Mouse (Mus musculus) hindbrain, embryonic 13.5 days (tissue): ENCODE data around the gene Mast2. TPM values are rescaled to one million over a fixed set of nuclear protein-coding genes. Genes with fewer than 3 reads are reported as not detected.

Experiments
- ATAC-seq: fragments of 200-750 bp; cut with Nextera tagmentation; 2 replicates; pipeline ENCODE4 v1.8.0; 2017; ENCODE audit warnings: moderate TSS enrichment; ENCODE audit not compliant: low FRiP score
- H3K27ac ChIP-seq: fragments of 300-500 bp; sonication (generic); 2 replicates; pipeline ENCODE4 v1.5.1; 2015; ENCODE audit warnings: inconsistent platforms, mild to moderate bottlenecking, moderate library complexity
- H3K27me3 ChIP-seq: fragments of 300-500 bp; sonication (generic); 2 replicates; pipeline ENCODE4 v1.6.1; 2015; ENCODE audit warnings: mild to moderate bottlenecking, inconsistent platforms
- H3K36me3 ChIP-seq: fragments of 300-500 bp; sonication (generic); 2 replicates; pipeline ENCODE4 v1.6.1; 2015; ENCODE audit warnings: mild to moderate bottlenecking, inconsistent platforms
- H3K4me1 ChIP-seq: fragments of 300-500 bp; sonication (generic); replicated peaks from 2 replicates; pipeline ENCODE4 v1.6.1; 2015; ENCODE audit warnings: inconsistent platforms
- H3K4me2 ChIP-seq: fragments of 300-500 bp; sonication (generic); 2 replicates; pipeline ENCODE4 v1.6.1; 2015; ENCODE audit warnings: inconsistent platforms, mild to moderate bottlenecking, moderate library complexity
- H3K4me3 ChIP-seq: fragments of 300-500 bp; sonication (generic); 2 replicates; pipeline ENCODE4 v1.5.1; 2015; ENCODE audit warnings: mild to moderate bottlenecking, inconsistent platforms
- H3K9ac ChIP-seq: fragments of 300-500 bp; sonication (generic); 2 replicates; pipeline ENCODE4 v1.6.1; 2015; ENCODE audit warnings: mild to moderate bottlenecking, inconsistent platforms
- H3K9me3 ChIP-seq: fragments of 300-500 bp; sonication (generic); 2 replicates; pipeline ENCODE4 v1.6.1; 2016; ENCODE audit warnings: inconsistent platforms
- WGBS: fragments of 180-500 bp; shearing (Covaris S2); methylation state at CpG from one replicate; pipeline ENCODE4 v1.1.7; 2015; 5-methylcytosine and 5-hydroxymethylcytosine counted together
- polyA plus RNA-seq: library from polyadenylated mRNA; unstranded; fragments of >200 nt; fragmentation: Nextera tagmentation; extraction: Ambion mirVana; gene quantifications from 2 replicates; pipeline ENCODE4 v1.2.1, GENCODE M21; 2015

The Mast2 gene
- polyA plus RNA-seq, 1 experiment from 2014 or later = 35.3 TPM

DNA sequence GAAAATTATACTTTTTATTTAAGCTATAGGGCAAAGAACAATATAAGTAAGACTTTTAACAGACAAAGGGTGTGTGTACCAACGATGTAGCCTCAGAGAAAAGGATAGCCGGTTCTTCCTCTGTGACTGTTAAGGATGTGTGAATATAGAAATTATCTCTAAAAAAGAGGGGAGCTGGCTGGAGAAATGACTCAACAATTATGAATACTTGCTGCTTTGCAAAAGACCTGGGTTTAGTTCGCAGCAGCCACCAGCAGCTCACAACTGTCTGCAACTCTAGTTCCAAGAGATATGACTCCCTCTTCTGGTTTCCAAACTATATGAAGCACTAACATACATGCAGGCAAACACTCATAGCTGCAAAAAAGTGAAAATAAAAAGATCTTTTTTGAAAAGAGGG lies 2.0 kb downstream of the Mast2 start:
- H3K9ac ChIP-seq = no peak overlapping the region

DNA sequence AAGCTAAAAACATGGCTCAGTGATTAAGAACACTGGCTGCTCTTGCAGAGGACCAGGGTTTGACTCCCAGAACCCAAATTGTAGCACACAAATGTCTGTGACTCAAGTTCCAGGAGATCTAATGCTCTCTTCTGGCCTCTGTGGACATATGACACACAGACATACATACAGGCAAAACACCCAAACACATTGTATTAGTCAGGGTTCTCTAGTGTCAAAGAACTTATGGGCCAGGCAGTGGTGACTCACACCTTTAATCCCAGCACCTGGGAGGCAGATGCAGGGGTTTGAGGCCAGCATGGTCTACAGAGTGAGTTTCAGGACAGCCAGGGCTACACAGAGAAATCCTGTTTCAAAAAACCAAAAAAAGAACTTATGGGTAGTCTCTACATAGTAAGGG lies 12.4 kb downstream of the Mast2 start:
- Histone ChIP-seq H3K27me3 (no peaks in the 10 kb centered on the region), H3K9ac (no peak overlapping the region), H3K4me3 (no peak overlapping the region), H3K4me1 (no peaks in the 10 kb centered on the region), H3K36me3 (no peaks in the 10 kb centered on the region), H3K9me3 (no peaks in the 10 kb centered on the region), H3K4me2 (no peak overlapping the region), H3K27ac (no peak overlapping the region)
- no peak for ATAC-seq

More for the DNA sequence above, 2.0 kb downstream of the Mast2 start:
- 94% methylated on average over 3 of the region's 3 CpGs for WGBS
- Histone ChIP-seq H3K9me3 (no peaks in the 10 kb centered on the region), H3K4me2 (peak overlapping the region; percentile 64), H3K27ac (no peak overlapping the region), H3K4me1 (peaks cover 18% of the 10 kb centered on the region), H3K36me3 (no peaks in the 10 kb centered on the region), H3K4me3 (peak overlapping the region; percentile 90; the same call in 1 of the 2 replicates), H3K27me3 (no peaks in the 10 kb centered on the region)
- no peak for ATAC-seq

DNA sequence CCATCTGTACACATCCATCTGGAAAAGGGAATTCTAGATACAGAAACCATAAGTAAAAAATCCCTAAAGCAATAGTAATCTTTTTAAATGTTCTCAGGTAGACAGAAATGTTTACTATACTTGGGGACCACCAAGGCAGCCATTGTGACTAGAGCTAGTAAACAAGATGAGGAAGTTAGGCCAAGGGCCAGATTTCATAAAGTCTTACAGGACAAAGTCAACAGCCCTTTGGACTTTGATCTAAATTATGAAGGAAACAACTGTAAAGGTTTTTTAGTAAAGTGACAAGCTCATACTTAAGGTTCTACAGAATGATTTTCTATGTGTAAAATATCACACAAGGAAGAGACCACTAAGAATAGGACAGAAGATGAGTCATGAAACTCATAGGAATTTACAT lies 14.0 kb downstream of the Mast2 start:
- no peak overlapping the region for H3K4me3 ChIP-seq
- H3K4me1 ChIP-seq = no peaks in the 10 kb centered on the region
- no peaks in the 10 kb centered on the region for H3K27me3 ChIP-seq
- no peak overlapping the region for H3K4me2 ChIP-seq
- ATAC-seq = no peak
- H3K9me3 ChIP-seq = no peaks in the 10 kb centered on the region
- H3K27ac ChIP-seq = no peak overlapping the region
- H3K9ac ChIP-seq = no peak overlapping the region
- no peaks in the 10 kb centered on the region for H3K36me3 ChIP-seq

DNA sequence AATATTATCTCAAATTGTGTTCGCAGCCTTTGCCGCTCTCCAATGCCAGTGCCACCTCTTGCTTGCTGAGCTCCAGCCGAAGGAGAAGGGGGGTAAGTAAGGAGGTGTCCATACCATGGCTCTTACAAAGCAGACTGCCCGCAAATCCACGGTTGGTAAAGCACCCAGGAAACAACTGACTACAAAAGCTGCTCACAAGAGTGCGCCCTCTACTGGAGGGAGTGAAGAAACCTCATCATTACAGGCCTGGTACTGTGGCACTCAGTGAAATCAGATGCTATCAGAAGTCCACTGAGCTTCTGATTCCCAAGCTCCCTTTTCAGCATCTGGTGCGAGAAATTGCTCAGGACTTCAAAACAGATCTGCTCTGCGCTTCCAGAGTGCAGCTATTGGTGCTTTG lies 15.3 kb downstream of the Mast2 start:
- Histone ChIP-seq H3K36me3 (no peaks in the 10 kb centered on the region), H3K9ac (no peak overlapping the region), H3K9me3 (no peaks in the 10 kb centered on the region), H3K27ac (no peak overlapping the region), H3K27me3 (no peaks in the 10 kb centered on the region), H3K4me1 (no peaks in the 10 kb centered on the region), H3K4me2 (no peak overlapping the region), H3K4me3 (no peak overlapping the region)
- ATAC-seq = no peak
- WGBS = 58% methylated on average over 8 of the region's 8 CpGs

DNA sequence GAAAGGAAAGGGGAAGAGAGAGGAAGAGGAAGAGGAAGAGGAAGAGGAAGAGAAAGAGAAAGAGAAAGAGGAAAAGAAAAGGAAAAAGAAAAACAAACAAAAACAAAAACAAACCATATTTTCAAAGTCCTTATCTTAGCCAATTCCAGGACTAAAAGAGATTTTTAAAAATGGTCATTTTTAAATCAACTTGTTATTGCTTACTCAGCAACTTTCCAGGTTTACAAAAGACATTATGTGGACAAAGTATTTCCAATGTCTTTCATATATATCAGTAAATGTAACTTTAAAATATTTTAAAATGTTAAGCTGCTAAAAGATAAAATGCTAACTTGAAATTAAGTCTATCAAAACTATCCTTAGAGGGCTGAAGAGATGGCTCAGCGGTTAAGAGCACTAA lies 24.6 kb downstream of the Mast2 start:
- no peaks in the 10 kb centered on the region for H3K9me3 ChIP-seq
- no peaks in the 10 kb centered on the region for H3K4me1 ChIP-seq
- H3K9ac ChIP-seq = no peak overlapping the region
- no peaks in the 10 kb centered on the region for H3K36me3 ChIP-seq
- 100% methylated on average over 1 of the region's 1 CpGs for WGBS
- no peaks in the 10 kb centered on the region for H3K27me3 ChIP-seq
- H3K27ac ChIP-seq = no peak overlapping the region
- ATAC-seq = no peak
- no peak overlapping the region for H3K4me3 ChIP-seq
- H3K4me2 ChIP-seq = no peak overlapping the region

DNA sequence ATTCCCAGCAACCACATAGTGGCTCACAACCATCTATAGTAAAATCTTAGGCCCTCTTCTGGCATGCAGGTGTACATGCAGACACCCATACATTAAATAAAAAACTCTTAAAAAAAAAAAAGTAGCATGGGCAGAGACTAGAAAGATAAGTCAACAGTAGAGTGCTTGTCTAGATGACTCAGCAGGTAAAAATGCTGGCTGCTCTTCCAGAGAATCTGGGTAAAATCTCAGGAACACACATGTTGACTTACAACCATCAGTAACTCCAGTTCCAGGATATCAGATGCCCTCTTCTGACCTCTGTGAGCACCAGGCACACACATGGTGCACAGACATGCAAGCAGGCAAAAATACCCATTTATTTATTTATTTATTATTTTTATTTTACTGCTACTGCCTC lies 25.4 kb downstream of the Mast2 start:
- Histone ChIP-seq H3K4me2 (no peak overlapping the region), H3K36me3 (no peaks in the 10 kb centered on the region), H3K9me3 (no peaks in the 10 kb centered on the region), H3K4me1 (no peaks in the 10 kb centered on the region), H3K9ac (no peak overlapping the region), H3K27me3 (no peaks in the 10 kb centered on the region), H3K4me3 (no peak overlapping the region), H3K27ac (no peak overlapping the region)
- no peak for ATAC-seq

DNA sequence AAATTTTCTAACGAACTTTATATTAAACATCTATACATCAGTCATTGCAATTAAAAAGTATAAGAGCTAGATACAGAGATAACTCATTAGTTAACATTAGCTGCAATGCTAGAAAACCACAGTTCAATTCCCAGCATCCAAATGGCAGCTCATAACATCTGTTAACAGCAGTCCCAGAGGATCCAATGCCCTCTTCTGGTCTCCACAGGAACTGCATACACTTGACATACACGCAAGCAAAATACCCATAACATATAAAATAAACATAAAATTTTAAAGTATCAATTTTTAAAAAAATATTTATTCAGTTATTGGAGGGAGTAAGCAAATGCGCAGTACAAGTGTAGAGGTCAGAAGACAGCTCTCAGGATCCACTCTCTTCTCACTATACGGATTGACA lies 28.4 kb downstream of the Mast2 start:
- WGBS = 98% methylated on average over 4 of the region's 4 CpGs
- H3K9me3 ChIP-seq = no peaks in the 10 kb centered on the region
- H3K27ac ChIP-seq = no peak overlapping the region
- H3K36me3 ChIP-seq = peaks cover 6% of the 10 kb centered on the region; the same call in 1 of the 2 replicates
- H3K4me1 ChIP-seq = no peaks in the 10 kb centered on the region
- H3K27me3 ChIP-seq = no peaks in the 10 kb centered on the region
- H3K4me3 ChIP-seq = no peak overlapping the region
- H3K4me2 ChIP-seq = no peak overlapping the region
- H3K9ac ChIP-seq = no peak overlapping the region
- ATAC-seq = no peak

DNA sequence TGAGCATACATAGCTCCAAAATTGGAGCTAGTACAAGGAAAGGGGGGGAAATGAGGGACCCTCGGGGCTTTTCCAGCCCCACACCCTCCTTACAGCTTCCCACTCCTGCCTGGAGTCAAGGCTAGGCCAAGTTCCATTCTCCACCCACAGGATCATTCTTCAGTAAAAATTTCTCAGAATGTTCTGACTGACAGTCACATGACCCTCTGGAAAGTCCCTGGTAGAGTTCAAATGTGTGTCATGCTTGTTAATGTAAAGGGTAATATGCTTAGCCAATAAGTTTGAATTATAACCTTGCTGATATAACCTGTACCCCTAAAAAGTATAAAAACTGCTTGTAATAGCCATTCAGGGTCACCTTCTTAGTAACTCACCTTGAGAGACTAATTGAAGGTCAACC lies 41.8 kb downstream of the Mast2 start:
- Histone ChIP-seq H3K27me3 (no peaks in the 10 kb centered on the region), H3K4me1 (no peaks in the 10 kb centered on the region), H3K9ac (no peak overlapping the region), H3K27ac (no peak overlapping the region), H3K36me3 (peaks cover 38% of the 10 kb centered on the region), H3K4me3 (no peak overlapping the region), H3K9me3 (no peaks in the 10 kb centered on the region), H3K4me2 (no peak overlapping the region)
- WGBS = 76% methylated on average over 1 of the region's 1 CpGs
- ATAC-seq = no peak

DNA sequence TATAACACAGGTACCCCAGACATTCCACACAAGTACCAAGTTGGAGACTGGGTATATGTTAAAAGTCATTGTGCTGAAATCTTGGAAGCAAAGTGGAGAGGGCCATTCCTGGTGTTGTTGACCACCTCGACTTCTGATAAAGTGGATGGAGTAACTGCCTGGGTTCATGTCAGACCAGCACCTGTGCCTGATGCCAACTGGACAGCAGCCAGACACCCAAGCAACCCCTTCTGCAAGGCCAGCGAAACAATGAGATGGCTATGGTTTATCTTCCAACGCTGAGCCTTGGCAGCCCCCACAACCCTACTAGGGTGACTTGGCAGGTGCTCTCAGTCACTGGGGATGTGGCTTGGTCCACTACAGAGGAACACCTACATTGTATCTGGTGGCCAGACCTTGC lies 42.8 kb downstream of the Mast2 start:
- WGBS = 96% methylated on average over 3 of the region's 3 CpGs
- ATAC-seq = no peak

DNA sequence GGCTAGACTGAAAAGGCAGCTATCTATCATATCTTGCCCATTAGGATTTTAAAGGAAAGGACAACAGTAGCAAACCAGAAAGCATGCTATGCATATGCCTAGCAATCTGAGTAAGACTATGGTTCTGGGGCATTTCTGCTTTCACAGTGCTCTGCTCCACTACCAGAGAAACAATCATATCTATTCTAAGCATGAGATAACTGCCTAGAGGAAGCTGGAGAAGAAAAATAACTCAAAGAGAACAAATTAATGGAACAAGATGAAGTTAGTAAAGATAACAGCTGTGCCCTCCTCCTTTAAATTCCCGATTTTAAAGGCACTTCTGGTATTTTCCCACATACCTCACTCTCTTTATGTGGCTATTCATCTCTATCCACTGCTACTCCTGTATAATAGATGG lies 51.0 kb downstream of the Mast2 start:
- no peak for ATAC-seq
- H3K36me3 ChIP-seq = peaks cover 5% of the 10 kb centered on the region
- H3K27ac ChIP-seq = no peak overlapping the region
- H3K9ac ChIP-seq = no peak overlapping the region
- no peaks in the 10 kb centered on the region for H3K27me3 ChIP-seq
- no peak overlapping the region for H3K4me2 ChIP-seq
- no peaks in the 10 kb centered on the region for H3K9me3 ChIP-seq
- WGBS = 65% methylated on average over 1 of the region's 1 CpGs
- no peak overlapping the region for H3K4me3 ChIP-seq
- no peaks in the 10 kb centered on the region for H3K4me1 ChIP-seq

More for the DNA sequence above, 42.8 kb downstream of the Mast2 start:
- Histone ChIP-seq H3K9ac (no peak overlapping the region), H3K4me3 (no peak overlapping the region), H3K36me3 (peaks cover 38% of the 10 kb centered on the region), H3K4me2 (no peak overlapping the region), H3K27me3 (no peaks in the 10 kb centered on the region), H3K4me1 (no peaks in the 10 kb centered on the region), H3K27ac (no peak overlapping the region), H3K9me3 (no peaks in the 10 kb centered on the region)

DNA sequence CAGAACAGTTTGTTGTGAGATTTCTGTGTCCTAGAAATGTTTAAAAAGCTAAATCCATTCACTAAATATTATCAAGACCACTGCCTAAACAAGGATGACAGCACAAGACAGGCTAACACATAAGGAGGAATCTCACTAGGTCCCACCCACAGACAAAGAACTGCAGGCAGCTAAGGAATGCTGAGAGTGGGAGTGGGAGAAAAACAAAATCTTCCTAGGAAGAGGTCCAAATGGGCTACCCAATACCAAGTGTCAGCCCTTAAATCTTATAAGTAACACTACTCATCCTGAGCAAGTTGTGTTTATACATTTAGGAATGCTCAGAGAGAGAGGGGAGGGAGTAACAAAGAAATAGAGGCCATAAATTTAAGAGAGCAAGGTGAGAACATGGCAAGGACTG lies 52.6 kb downstream of the Mast2 start:
- H3K4me3 ChIP-seq = no peak overlapping the region
- peaks cover 4% of the 10 kb centered on the region for H3K4me1 ChIP-seq
- no peak overlapping the region for H3K9ac ChIP-seq
- no peak for ATAC-seq
- H3K9me3 ChIP-seq = no peaks in the 10 kb centered on the region
- no peaks in the 10 kb centered on the region for H3K27me3 ChIP-seq
- H3K27ac ChIP-seq = no peak overlapping the region
- no peaks in the 10 kb centered on the region for H3K36me3 ChIP-seq
- no peak overlapping the region for H3K4me2 ChIP-seq

DNA sequence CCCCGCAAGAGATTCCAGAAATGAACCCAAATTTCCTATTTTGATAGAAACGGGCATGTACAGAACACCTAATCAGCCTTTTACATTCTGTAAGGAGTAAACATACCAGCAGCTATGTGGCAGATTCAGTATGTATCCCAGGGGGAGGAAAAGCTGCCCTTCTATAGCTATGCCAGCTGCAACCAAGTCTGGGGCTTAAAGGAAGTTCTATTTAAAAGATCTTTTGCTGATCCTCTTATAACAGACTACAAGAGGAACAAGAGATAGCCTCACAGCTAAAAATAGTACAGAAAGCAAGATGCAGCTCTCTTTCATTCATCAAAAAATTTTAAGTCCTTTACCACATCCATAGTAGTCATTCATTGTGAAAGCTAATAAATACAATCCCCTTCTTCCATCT lies 57.3 kb downstream of the Mast2 start:
- Histone ChIP-seq H3K4me1 (peaks cover 22% of the 10 kb centered on the region), H3K27ac (peak overlapping the region; percentile 70), H3K4me2 (peak overlapping the region; percentile 15; the same call in 1 of the 2 replicates), H3K36me3 (no peaks in the 10 kb centered on the region), H3K27me3 (no peaks in the 10 kb centered on the region), H3K9ac (no peak overlapping the region), H3K4me3 (no peak overlapping the region), H3K9me3 (no peaks in the 10 kb centered on the region)
- ATAC-seq = no peak
- WGBS = 78% methylated on average over 2 of the region's 2 CpGs

DNA sequence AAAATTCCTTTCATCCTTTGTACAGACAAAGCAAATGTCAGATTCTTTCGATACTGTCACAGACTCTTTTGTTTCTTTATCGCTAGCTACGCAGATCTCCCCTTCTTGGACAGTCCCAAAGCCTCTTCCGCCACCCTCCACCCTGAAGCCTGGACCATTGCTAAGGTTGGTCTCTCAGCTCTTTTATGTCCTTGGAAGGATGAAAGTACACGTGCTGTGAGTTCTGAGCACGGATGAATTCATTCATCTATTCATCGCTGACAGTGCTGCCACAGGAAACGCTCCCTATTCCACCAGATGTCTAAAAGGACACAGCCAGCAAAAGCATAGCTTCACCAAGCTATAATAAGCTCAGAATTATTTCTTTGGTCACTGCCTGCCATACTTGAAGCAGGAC lies 58.0 kb downstream of the Mast2 start:
- Histone ChIP-seq H3K9me3 (no peaks in the 10 kb centered on the region), H3K4me2 (peak overlapping the region; percentile 53), H3K36me3 (no peaks in the 10 kb centered on the region), H3K27ac (peak overlapping the region; percentile 93), H3K4me1 (peaks cover 22% of the 10 kb centered on the region), H3K4me3 (peak overlapping the region; percentile 35), H3K9ac (peak overlapping the region; percentile 76), H3K27me3 (no peaks in the 10 kb centered on the region)
- ATAC-seq = peak; percentile 61; the same call in 1 of the 2 replicates
- WGBS = 7% methylated on average over 8 of the region's 8 CpGs
